11 mouse cellular contexts compared by ENCODE assay signal in genomic region chr6:86579066-86579784, GRCm38 (mm10). TPM values are rescaled to one million over a fixed set of nuclear protein-coding genes. Genes with fewer than 3 reads are reported as not detected.
DNase-seq lines count a peak whose midpoint lies in the region; ATAC-seq and TF ChIP-seq lines count a peak whose summit lies in the region.
"Had no signal": no experiment of that assay in that cellular context is flagged by ENCODE, and none has a peak within 500 bp of the region (broad histone marks: within the 10 kb centered on the region; RNA-seq: fewer than 3 reads in every experiment).

No protein-coding gene starts in this region.

- TF ChIP-seq EP300 in CH12.LX (IDR thresholded peaks at IDR 0.05; ENCODE audit: low read length): 0 out of 2 replicates have a peak, but pooled peaks have one; percentile 16

- ATAC-seq in hindbrain, embryonic 16.5 days: no peak
- no peak for ATAC-seq in hindbrain, embryonic 12.5 days (ENCODE audit: low FRiP score)
- ATAC-seq: forebrain, embryonic 16.5 days had no signal

- no peaks in the 10 kb centered on the region for H3K79me2 ChIP-seq in CH12.LX (replicated peaks; ENCODE audit: control insufficient read depth, extremely low read depth, insufficient read depth, poor library complexity, severe bottlenecking)

- TF ChIP-seq RAD21 in CH12.LX (IDR thresholded peaks at IDR 0.05; ENCODE audit: low read depth, low read length): no peak

- WGBS in hindbrain, embryonic 16.5 days: 66% methylated on average over 2 of the region's 2 CpGs
- WGBS in hindbrain, embryonic 12.5 days: 63% methylated on average over 2 of the region's 2 CpGs

- H3K36me3 ChIP-seq in hindbrain, embryonic 16.5 days (ENCODE audit: control insufficient read depth, insufficient read depth, low read length): no peaks in the 10 kb centered on the region
- no peaks in the 10 kb centered on the region for H3K36me3 ChIP-seq in hindbrain, embryonic 12.5 days
- H3K36me3 ChIP-seq in CH12.LX (replicated peaks in 1 of 2; ENCODE audit: control insufficient read depth in 1 of 2, insufficient read depth in 1 of 2, low read length in 1 of 2): no peaks in the 10 kb centered on the region
- H3K36me3 ChIP-seq: midbrain, embryonic 12.5 days had no signal

- no peak for TF ChIP-seq CTCF in CH12.LX (conservative IDR thresholded peaks at IDR 0.05 in 1 of 2, IDR thresholded peaks at IDR 0.05 in 1 of 2; ENCODE audit: low read depth in 2 of 2, low read length in 2 of 2)

- peaks cover 5% of the 10 kb centered on the region for H3K4me1 ChIP-seq in hindbrain, embryonic 16.5 days (ENCODE audit: control insufficient read depth, insufficient read depth, low read depth, low read length)
- peaks cover 3% of the 10 kb centered on the region for H3K4me1 ChIP-seq in hindbrain, embryonic 12.5 days
- peaks cover 3 to 41% of the 10 kb centered on the region in 2 experiments for H3K4me1 ChIP-seq in CH12.LX (ENCODE audit: control insufficient read depth in 1 of 2, insufficient read depth in 2 of 2)

- no peak overlapping the region for H3K4me2 ChIP-seq in hindbrain, embryonic 16.5 days (ENCODE audit: low read length)
- no peak overlapping the region for H3K4me2 ChIP-seq in hindbrain, embryonic 12.5 days (replicated peaks)
- peak overlapping the region; percentile 40; the same call in 1 of the 2 replicates for H3K4me2 ChIP-seq in CH12.LX (ENCODE audit: insufficient read depth, low read depth, poor library complexity, severe bottlenecking)
- H3K4me2 ChIP-seq: midbrain, embryonic 12.5 days had no signal

- no peaks in the 10 kb centered on the region for H3K27me3 ChIP-seq in hindbrain, embryonic 16.5 days (replicated peaks; ENCODE audit: control insufficient read depth, insufficient read depth, low read length)
- no peaks in the 10 kb centered on the region for H3K27me3 ChIP-seq in hindbrain, embryonic 12.5 days
- no peaks in the 10 kb centered on the region for H3K27me3 ChIP-seq in CH12.LX (replicated peaks)
- H3K27me3 ChIP-seq: midbrain, embryonic 12.5 days had no signal

- H3K9me3 ChIP-seq in hindbrain, embryonic 16.5 days (ENCODE audit: control insufficient read depth, low read length): no peaks in the 10 kb centered on the region
- no peaks in the 10 kb centered on the region for H3K9me3 ChIP-seq in hindbrain, embryonic 12.5 days (replicated peaks)
- no peaks in the 10 kb centered on the region for H3K9me3 ChIP-seq in CH12.LX (replicated peaks; ENCODE audit: low read length)
- H3K9me3 ChIP-seq: midbrain, embryonic 12.5 days had no signal

- DNase-seq in CH12.LX (ENCODE audit: extremely low read depth) (peak; percentile 78), adipocyte (ENCODE audit: low spot score) (peak; percentile 68)
- peak; percentile 18 for DNase-seq in lung, postnatal 25 days (ENCODE audit: low spot score)
- DNase-seq in thymus, postnatal 0 days (ENCODE audit: low spot score): no peak
- no peak for DNase-seq in gastrocnemius, adult 18-20 months (ENCODE audit: low spot score)
- DNase-seq: left cerebral cortex, postnatal 4 days; thymus, postnatal 25 days had no signal

- peak; percentile 37; the same call in 1 of the 2 replicates for TF ChIP-seq POLR2A in CH12.LX (IDR thresholded peaks at IDR 0.05; ENCODE audit: low read depth, low read length)

- dilution Hi-C loops in CH12.LX (cut with MboI; ENCODE audit: extremely low pct_ligation_motif_present, extremely low pct_unique_long_range_greater_than_20kb, low sequenced_read_pairs): no loop called here

- H3K9ac ChIP-seq in hindbrain, embryonic 16.5 days (ENCODE audit: low read depth, low read length): no peak overlapping the region
- H3K9ac ChIP-seq in hindbrain, embryonic 12.5 days: no peak overlapping the region
- no peak overlapping the region; the same call in 1 of the 2 replicates for H3K9ac ChIP-seq in CH12.LX (ENCODE audit: insufficient read depth, low read depth)
- H3K9ac ChIP-seq: midbrain, embryonic 12.5 days had no signal

- H3K4me3 ChIP-seq in hindbrain, embryonic 16.5 days (ENCODE audit: low read length): no peak overlapping the region
- H3K4me3 ChIP-seq in hindbrain, embryonic 12.5 days: no peak overlapping the region
- no peak overlapping the region for H3K4me3 ChIP-seq in CH12.LX (replicated peaks in 1 of 3; ENCODE audit: low read depth in 2 of 3, low read length in 2 of 3, poor library complexity in 1 of 3)
- H3K4me3 ChIP-seq: midbrain, embryonic 12.5 days had no signal

- H3K27ac ChIP-seq in hindbrain, embryonic 16.5 days (ENCODE audit: low read depth, low read length): peak overlapping the region; percentile 64
- H3K27ac ChIP-seq in hindbrain, embryonic 12.5 days: no peak overlapping the region
- no peak overlapping the region for H3K27ac ChIP-seq in CH12.LX (ENCODE audit: insufficient read depth, low read depth)
- H3K27ac ChIP-seq: midbrain, embryonic 12.5 days had no signal

- in situ Hi-C loops in CH12.LX (cut with MboI; ENCODE audit: low pct_ligation_motif_present, low pct_unique_long_range_greater_than_20kb, low sequenced_read_pairs): no loop called here

TF ChIP-seq in CH12.LX, 34 proteins besides CTCF, POLR2A, EP300 and RAD21:
- TF ChIP-seq TCF12 (IDR thresholded peaks at IDR 0.05; ENCODE audit: low read depth, low read length) (peak; percentile 56; the same call in 1 of the 2 replicates), SIN3A (IDR thresholded peaks at IDR 0.05; ENCODE audit: low read length) (peak; percentile 45; the same call in 1 of the 2 replicates), KAT2A (IDR thresholded peaks at IDR 0.05; ENCODE audit: insufficient replicate concordance, low read length) (no peak), ELF1 (IDR thresholded peaks at IDR 0.05; ENCODE audit: low read depth, low read length) (no peak), ZMIZ1 (IDR thresholded peaks at IDR 0.05; ENCODE audit: low read depth, low read length) (0 out of 2 replicates have a peak, but pooled peaks have one; percentile 29), IRF4 (IDR thresholded peaks at IDR 0.05; ENCODE audit: low read depth, low read length) (0 out of 2 replicates have a peak, but pooled peaks have one; percentile 1), HCFC1 (IDR thresholded peaks at IDR 0.05; ENCODE audit: low read depth, low read length) (peak; percentile 35), MXI1 (IDR thresholded peaks at IDR 0.05; ENCODE audit: low read depth, low read length) (0 out of 2 replicates have a peak, but pooled peaks have one; percentile 46), GABPA (IDR thresholded peaks at IDR 0.05; ENCODE audit: insufficient replicate concordance, low read depth, low read length) (no peak), JUN (IDR thresholded peaks at IDR 0.05; ENCODE audit: insufficient read depth, low read depth, low read length) (0 out of 2 replicates have a peak, but pooled peaks have one; percentile 35), ZNF384 (IDR thresholded peaks at IDR 0.05; ENCODE audit: low read depth, low read length) (peak; percentile 95), MEF2A (IDR thresholded peaks at IDR 0.05; ENCODE audit: borderline replicate concordance, low read depth, low read length) (peak; percentile 41; the same call in 1 of the 2 replicates), RCOR1 (conservative IDR thresholded peaks at IDR 0.05; ENCODE audit: low read depth, low read length) (no peak), ETS1 (conservative IDR thresholded peaks at IDR 0.05; ENCODE audit: low read depth, low read length) (peak; percentile 60; the same call in 1 of the 2 replicates), CHD1 (IDR thresholded peaks at IDR 0.05; ENCODE audit: low read depth, low read length) (peak; percentile 69; the same call in 1 of the 2 replicates), NELFE (IDR thresholded peaks at IDR 0.05; ENCODE audit: low read depth, low read length) (peak; percentile 40; the same call in 1 of the 2 replicates)

RNA-seq across cellular contexts. Expression of gene Asprv1, which starts 48.7 kb away (rescaled TPM):
- polyA plus RNA-seq in hindbrain, embryonic 16.5 days (2015; fragmentation: Nextera tagmentation; extraction: Ambion mirVana): 0.62 and 0.70 TPM in 2 replicates
- polyA plus RNA-seq in hindbrain, embryonic 12.5 days (2016; fragmentation: Nextera tagmentation; extraction: Ambion mirVana): 0.39 and 0.67 TPM in 2 replicates
- total RNA-seq in CH12.LX (2012; rRNA removed): 0.13 TPM in 1 of 2 replicates, not detected in the other
- total RNA-seq in CH12.LX (2014; rRNA removed): 0.24 TPM in 1 of 2 replicates, not detected in the other
- 0.16 TPM in 1 of 2 replicates, not detected in the other for polyA plus RNA-seq in CH12.LX (2012; ENCODE audit: insufficient read length, low read depth)
- 6.9 and 9.5 TPM in 2 replicates for polyA plus RNA-seq in thymus, postnatal 0 days (2015; fragmentation: Nextera tagmentation; extraction: Ambion mirVana)
- total RNA-seq in gastrocnemius, adult 18-20 months (2021): not detected

RNA-seq across cellular contexts. Expression of gene Pcbp1, which starts 53.1 kb away (rescaled TPM):
- polyA plus RNA-seq in hindbrain, embryonic 16.5 days (2015; fragmentation: Nextera tagmentation; extraction: Ambion mirVana): 123 and 163 TPM in 2 replicates
- polyA plus RNA-seq in hindbrain, embryonic 12.5 days (2016; fragmentation: Nextera tagmentation; extraction: Ambion mirVana): 557 and 561 TPM in 2 replicates
- total RNA-seq in CH12.LX (2012; rRNA removed) (68.9 and 81.2 TPM in 2 replicates), CH12.LX (2014; rRNA removed) (47.3 and 73.0 TPM in 2 replicates)
- 318 and 337 TPM in 2 replicates for polyA plus RNA-seq in CH12.LX (2012; ENCODE audit: insufficient read length, low read depth)
- polyA plus RNA-seq in thymus, postnatal 0 days (2015; fragmentation: Nextera tagmentation; extraction: Ambion mirVana): 466 and 487 TPM in 2 replicates
- total RNA-seq in gastrocnemius, adult 18-20 months (2021): 100 to 1,000 TPM; 114 to 128 TPM

Comparison
In these comparisons a context has a peak if more than half of its experiments do, and no peak if none do; other contexts are left out.
1. DNase-seq: peak in CH12.LX (single experiment), adipocyte (single experiment) and lung, postnatal 25 days (single experiment); none in thymus, postnatal 0 days (single experiment) and gastrocnemius, adult 18-20 months (single experiment).